ENCODE assay signal across 10 mouse cellular contexts in genomic region chr16:56524359-56524758, GRCm38 (mm10). TPM values are rescaled to one million over a fixed set of nuclear protein-coding genes. Genes with fewer than 3 reads are reported as not detected.
DNase-seq lines count a peak whose midpoint lies in the region; ATAC-seq and TF ChIP-seq lines count a peak whose summit lies in the region.
"Had no signal": no experiment of that assay in that cellular context is flagged by ENCODE, and none has a peak within 500 bp of the region (broad histone marks: within the 10 kb centered on the region; RNA-seq: fewer than 3 reads in every experiment).

No protein-coding gene starts in this region.

- ATAC-seq in granulocyte monocyte progenitor cell, adult 5-6 weeks (replicated peaks; ENCODE audit: poor library complexity, severe bottlenecking), result peak; percentile 53; the same call in 1 of the 2 replicates

- H3K36me3 ChIP-seq in ES-Bruce4 (ENCODE audit: control insufficient read depth, insufficient read depth, low read length, poor library complexity, severe bottlenecking), result no peaks in the 10 kb centered on the region
- H3K36me3 ChIP-seq: embryonic facial prominence, embryonic 12.5 days; hindbrain, embryonic 15.5 days had no signal

- TF ChIP-seq EP300 in ES-Bruce4 (IDR thresholded peaks at IDR 0.05; ENCODE audit: insufficient read depth, low read depth, low read length), result no peak

- intact Hi-C loops in left cerebral cortex, adult 2 months (cut with DNase I), result loop anchor here (5.0 kb wide), 1 partner anchor 153 kb away; no protein-coding TSS in a partner anchor
- intact Hi-C loops in left cerebral cortex, postnatal 25 days (cut with DNase I), result no loop called here

- no peak overlapping the region for H3K9ac ChIP-seq in ES-Bruce4 (ENCODE audit: low read depth, poor library complexity, severe bottlenecking)
- H3K9ac ChIP-seq: embryonic facial prominence, embryonic 12.5 days; hindbrain, embryonic 15.5 days had no signal

- TF ChIP-seq CTCF in left cerebral cortex, adult 2 months (IDR thresholded peaks at IDR 0.05), result peak; percentile 41
- TF ChIP-seq CTCF in ES-Bruce4 (IDR thresholded peaks at IDR 0.05; ENCODE audit: low read depth, low read length), result peak; percentile 66

- no peaks in the 10 kb centered on the region for H3K9me3 ChIP-seq in ES-Bruce4 (replicated peaks; ENCODE audit: control insufficient read depth, insufficient read depth, low read length, poor library complexity, severe bottlenecking)
- H3K9me3 ChIP-seq: embryonic facial prominence, embryonic 12.5 days; hindbrain, embryonic 15.5 days had no signal

- H3K27me3 ChIP-seq in ES-Bruce4 (ENCODE audit: control insufficient read depth, insufficient read depth, low read length, poor library complexity, severe bottlenecking), result no peaks in the 10 kb centered on the region; the same call in 1 of the 2 replicates
- H3K27me3 ChIP-seq: embryonic facial prominence, embryonic 12.5 days; hindbrain, embryonic 15.5 days had no signal

- H3K4me1 ChIP-seq in ES-Bruce4 (ENCODE audit: control insufficient read depth, insufficient read depth, low read length), result no peaks in the 10 kb centered on the region
- H3K4me1 ChIP-seq: embryonic facial prominence, embryonic 12.5 days; hindbrain, embryonic 15.5 days had no signal

- H3K4me3 ChIP-seq in left cerebral cortex, adult 2 months, result no peak overlapping the region
- no peak overlapping the region for H3K4me3 ChIP-seq in ES-Bruce4 (ENCODE audit: low read depth, low read length)
- H3K4me3 ChIP-seq: embryonic facial prominence, embryonic 12.5 days; hindbrain, embryonic 15.5 days had no signal

- DNase-seq in adrenal gland, postnatal 10 days, result peak; percentile 23
- no peak for DNase-seq in adrenal gland, adult 2 months
- DNase-seq in left cerebral cortex, adult 2 months (ENCODE audit: extremely low spot score in 1 of 2, low spot score in 2 of 2), result no peak
- no peak for DNase-seq in left cerebral cortex, adult 11 months (ENCODE audit: low spot score)
- DNase-seq in layer of hippocampus, postnatal 36 days, result no peak
- DNase-seq in left cerebral cortex, postnatal 25 days (ENCODE audit: low spot score in 2 of 2), result no peak

- no peak overlapping the region for H3K27ac ChIP-seq in left cerebral cortex, adult 2 months
- no peak overlapping the region for H3K27ac ChIP-seq in ES-Bruce4 (ENCODE audit: insufficient read depth, low read length)
- H3K27ac ChIP-seq: embryonic facial prominence, embryonic 12.5 days; hindbrain, embryonic 15.5 days had no signal

- TF ChIP-seq POLR2A in ES-Bruce4 (IDR thresholded peaks at IDR 0.05; ENCODE audit: insufficient read depth, low read length), result no peak

RNA-seq across cellular contexts. Expression of gene Abi3bp, which starts 46.7 kb away (rescaled TPM):
- total RNA-seq in adrenal gland, postnatal 10 days (2021), result 10 to 100 TPM; 11.1 to 12.3 TPM
- 1 to 10 TPM; 8.1 to 8.3 TPM for total RNA-seq in adrenal gland, adult 2 months (2021)
- 0.84 and 0.98 TPM in 2 replicates for polyA plus RNA-seq in adrenal gland, adult 2 months (2012; rRNA removed)
- total RNA-seq in left cerebral cortex, adult 2 months (2021), result 10 to 100 TPM; 10.3 to 20.0 TPM
- polyA plus RNA-seq in ES-Bruce4 (2011; ENCODE audit: insufficient read depth, insufficient read length, low read depth, missing spikeins), result not detected in 2 replicates
- not detected in 2 replicates for total RNA-seq in granulocyte monocyte progenitor cell, adult 5-6 weeks (2014; fragmentation: Nextera tagmentation)
- total RNA-seq in granulocyte monocyte progenitor cell, adult 5-6 weeks (2017), result not detected in 2 replicates
- total RNA-seq in layer of hippocampus, postnatal 36 days (2021), result 1 to 10 TPM in 1 of 2 experiments, under 1 TPM in 1; 0.92 to 1.3 TPM
- 10 to 100 TPM; 14.5 to 15.3 TPM for total RNA-seq in left cerebral cortex, postnatal 25 days (2021)
